Mouse (Mus musculus) heart, embryonic 11.5 days (tissue): ENCODE data around the gene Sumo1. TPM values are rescaled to one million over a fixed set of nuclear protein-coding genes. Genes with fewer than 3 reads are reported as not detected.

Experiments used
- ATAC-seq: fragments of 200-750 bp; cut with Nextera tagmentation; replicated peaks from 2 replicates; pipeline ENCODE4 v1.8.0; 2017; ENCODE audit warnings: moderate library complexity; ENCODE audit not compliant: insufficient number of reproducible peaks, low FRiP score, low TSS enrichment
- H3K27ac ChIP-seq: fragments of 300-500 bp; sonication (generic); 2 replicates; pipeline ENCODE4 v1.5.1; 2014; ENCODE audit warnings: mild to moderate bottlenecking, low read depth, low read length
- H3K27me3 ChIP-seq: fragments of 300-500 bp; sonication (generic); 2 replicates; pipeline ENCODE4 v1.6.1; 2014; ENCODE audit warnings: mild to moderate bottlenecking, low read length, mixed read lengths; ENCODE audit not compliant: control insufficient read depth, insufficient read depth
- H3K36me3 ChIP-seq: fragments of 300-500 bp; sonication (generic); 2 replicates; pipeline ENCODE4 v1.6.1; 2014; ENCODE audit warnings: mild to moderate bottlenecking, low read length, moderate library complexity, mixed read lengths; ENCODE audit not compliant: control insufficient read depth, insufficient read depth
- H3K4me1 ChIP-seq: fragments of 300-500 bp; sonication (generic); 2 replicates; pipeline ENCODE4 v1.6.1; 2014; ENCODE audit warnings: low read length; ENCODE audit not compliant: control insufficient read depth, insufficient read depth
- H3K4me2 ChIP-seq: fragments of 300-500 bp; sonication (generic); 2 replicates; pipeline ENCODE4 v1.6.1; 2014; ENCODE audit warnings: mild to moderate bottlenecking, moderate library complexity
- H3K4me3 ChIP-seq: fragments of 300-500 bp; sonication (generic); 2 replicates; pipeline ENCODE4 v1.5.1; 2014; ENCODE audit warnings: low read depth, low read length
- H3K9ac ChIP-seq: fragments of 300-500 bp; sonication (generic); 2 replicates; pipeline ENCODE4 v1.6.1; 2014; ENCODE audit warnings: mild to moderate bottlenecking, low read depth, low read length, moderate library complexity
- H3K9me3 ChIP-seq: fragments of 300-500 bp; sonication (generic); replicated peaks from 2 replicates; pipeline ENCODE4 v1.6.1; 2016; ENCODE audit warnings: low read length; ENCODE audit not compliant: control insufficient read depth
- WGBS: fragments of 180-500 bp; shearing (Covaris S2); extraction: QIAGEN DNeasy Blood & Tissue Kit; methylation state at CpG from one replicate; pipeline ENCODE4 v1.1.7; 2014; ENCODE audit not compliant: insufficient replicate concordance; 5-methylcytosine and 5-hydroxymethylcytosine counted together
- polyA plus RNA-seq: library from polyadenylated mRNA; unstranded; fragments of >200 nt; fragmentation: Nextera tagmentation; extraction: Ambion mirVana; gene quantifications from 2 replicates; pipeline ENCODE4 v1.2.1, GENCODE M21; 2014

Gene Sumo1
- polyA plus RNA-seq, 1 experiment from 2014 or later: 300 TPM

DNA sequence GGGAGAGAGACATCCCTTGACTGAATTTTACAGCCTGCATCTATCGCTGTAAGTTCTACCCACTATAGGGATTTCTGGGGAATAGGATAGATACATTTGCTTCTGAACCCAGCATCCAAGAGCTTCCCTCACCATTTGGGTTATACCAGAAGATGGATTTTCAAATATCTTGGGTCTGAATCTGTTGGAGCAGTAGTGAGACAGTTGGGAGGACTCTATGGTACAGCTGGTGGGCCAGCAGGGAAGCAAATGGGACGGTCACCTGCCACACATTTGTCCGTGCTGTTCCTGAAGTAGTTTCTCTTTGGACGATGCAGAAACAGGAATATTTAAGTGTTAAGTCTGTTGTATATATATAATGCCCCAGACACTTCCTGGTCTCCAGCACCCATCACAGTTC lies 103.1 kb downstream of the Sumo1 start:
- WGBS: 72% methylated on average over 4 of the region's 4 CpGs
- Histone ChIP-seq H3K4me3 (no peak overlapping the region), H3K4me1 (no peaks in the 10 kb centered on the region), H3K27ac (no peak overlapping the region), H3K27me3 (peaks cover 3% of the 10 kb centered on the region; the same call in 1 of the 2 replicates), H3K9ac (no peak overlapping the region), H3K9me3 (no peaks in the 10 kb centered on the region), H3K4me2 (no peak overlapping the region), H3K36me3 (no peaks in the 10 kb centered on the region)
- ATAC-seq: no peak

DNA sequence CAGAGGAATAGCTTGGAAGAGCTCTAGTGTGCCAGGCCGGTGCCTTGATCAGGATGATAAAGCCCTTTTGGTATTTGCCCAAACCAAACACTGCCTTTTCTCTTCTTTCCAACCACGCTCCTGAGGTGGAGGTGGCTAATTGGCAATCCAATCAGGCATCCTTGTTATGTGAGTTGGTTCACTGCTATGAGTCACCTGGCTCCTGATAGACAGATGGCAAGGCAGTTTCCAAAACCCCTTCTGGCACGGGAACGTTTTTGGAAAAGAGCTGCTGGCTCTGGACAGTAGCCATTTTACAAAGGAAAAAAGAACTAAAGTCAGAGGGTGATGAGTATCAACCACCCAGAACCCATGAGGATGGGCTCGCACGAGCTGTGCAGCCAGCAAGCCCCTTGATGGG lies 103.7 kb downstream of the Sumo1 start:
- no peak for ATAC-seq
- no peak overlapping the region for H3K9ac ChIP-seq
- no peaks in the 10 kb centered on the region for H3K4me1 ChIP-seq
- H3K27me3 ChIP-seq: peaks cover 3% of the 10 kb centered on the region; the same call in 1 of the 2 replicates
- no peak overlapping the region for H3K27ac ChIP-seq
- no peaks in the 10 kb centered on the region for H3K36me3 ChIP-seq
- H3K9me3 ChIP-seq: no peaks in the 10 kb centered on the region
- H3K4me3 ChIP-seq: no peak overlapping the region
- H3K4me2 ChIP-seq: no peak overlapping the region
- 65% methylated on average over 6 of the region's 6 CpGs for WGBS

DNA sequence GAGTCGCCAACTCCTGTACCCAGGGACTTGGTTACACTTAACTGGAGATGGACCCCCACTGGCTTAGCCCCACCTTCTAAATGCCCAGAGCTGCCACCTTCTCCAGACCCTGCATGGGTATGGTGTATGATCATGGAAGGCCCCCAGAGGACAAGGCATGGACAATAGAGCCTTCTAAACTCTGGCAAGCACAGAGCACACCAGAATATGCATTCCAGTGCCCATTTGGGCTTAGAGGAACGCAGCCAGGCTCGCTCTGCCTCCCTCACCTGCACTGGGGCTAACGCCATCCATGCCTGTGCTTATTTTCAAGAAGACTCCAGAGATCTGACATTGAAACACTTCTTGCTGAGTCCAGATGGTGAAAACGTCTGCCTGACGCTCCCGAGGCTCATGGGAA lies 104.4 kb downstream of the Sumo1 start:
- Histone ChIP-seq H3K27me3 (peaks cover 3% of the 10 kb centered on the region; the same call in 1 of the 2 replicates), H3K36me3 (no peaks in the 10 kb centered on the region)
- 73% methylated on average over 7 of the region's 7 CpGs for WGBS

DNA sequence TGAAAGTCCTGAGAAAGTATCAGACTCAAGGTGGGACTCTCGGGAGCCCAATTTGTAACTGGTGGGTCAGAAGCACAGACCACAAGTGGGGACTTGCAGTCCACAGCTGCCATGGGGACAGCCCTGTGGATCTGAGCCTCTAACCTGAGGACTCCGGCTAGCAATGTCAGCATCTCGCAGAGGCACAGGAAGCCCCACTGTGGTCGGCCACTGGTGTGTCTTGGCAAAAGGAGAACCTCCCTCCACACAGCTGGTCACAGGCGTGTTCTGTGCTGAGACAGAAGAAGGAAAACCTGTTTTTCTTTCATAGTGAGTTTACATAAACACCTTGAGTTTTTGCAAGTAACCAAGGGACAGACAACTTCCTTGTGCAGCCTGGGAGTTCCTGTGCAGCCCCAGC lies 104.8 kb downstream of the Sumo1 start:
- WGBS: 79% methylated on average over 5 of the region's 5 CpGs
- Histone ChIP-seq H3K27me3 (peaks cover 3% of the 10 kb centered on the region; the same call in 1 of the 2 replicates), H3K9ac (no peak overlapping the region), H3K9me3 (no peaks in the 10 kb centered on the region), H3K4me3 (no peak overlapping the region), H3K4me2 (no peak overlapping the region), H3K4me1 (no peaks in the 10 kb centered on the region), H3K36me3 (no peaks in the 10 kb centered on the region), H3K27ac (no peak overlapping the region)
- ATAC-seq: no peak

More for the DNA sequence above, 104.4 kb downstream of the Sumo1 start:
- Histone ChIP-seq H3K4me3 (no peak overlapping the region), H3K9me3 (no peaks in the 10 kb centered on the region), H3K27ac (no peak overlapping the region), H3K4me2 (no peak overlapping the region), H3K9ac (no peak overlapping the region), H3K4me1 (no peaks in the 10 kb centered on the region)
- no peak for ATAC-seq

DNA sequence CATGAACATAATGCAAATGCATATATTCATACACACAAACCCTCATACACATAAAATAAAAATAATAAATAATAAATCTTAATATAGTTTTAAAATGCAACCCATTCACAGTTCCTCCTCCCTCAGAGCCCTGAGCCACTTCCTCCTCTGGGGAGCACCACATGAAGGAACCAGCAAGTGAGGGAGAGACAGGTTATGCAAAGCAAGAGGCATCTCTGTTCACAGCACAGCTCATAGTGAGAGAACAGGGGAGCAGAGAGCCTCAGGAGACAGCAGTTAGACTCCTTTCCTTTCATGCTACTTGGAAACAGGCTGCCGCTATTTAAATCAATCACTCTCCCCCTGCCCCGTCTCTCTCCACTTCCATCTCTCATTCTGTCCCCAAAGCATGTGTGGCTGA lies 107.1 kb downstream of the Sumo1 start:
- Histone ChIP-seq H3K9ac (no peak overlapping the region), H3K9me3 (no peaks in the 10 kb centered on the region), H3K4me1 (no peaks in the 10 kb centered on the region), H3K27me3 (peaks cover 3% of the 10 kb centered on the region; the same call in 1 of the 2 replicates), H3K4me3 (no peak overlapping the region), H3K36me3 (no peaks in the 10 kb centered on the region), H3K27ac (no peak overlapping the region), H3K4me2 (no peak overlapping the region)
- no peak for ATAC-seq
- WGBS: 58% methylated on average over 2 of the region's 2 CpGs

DNA sequence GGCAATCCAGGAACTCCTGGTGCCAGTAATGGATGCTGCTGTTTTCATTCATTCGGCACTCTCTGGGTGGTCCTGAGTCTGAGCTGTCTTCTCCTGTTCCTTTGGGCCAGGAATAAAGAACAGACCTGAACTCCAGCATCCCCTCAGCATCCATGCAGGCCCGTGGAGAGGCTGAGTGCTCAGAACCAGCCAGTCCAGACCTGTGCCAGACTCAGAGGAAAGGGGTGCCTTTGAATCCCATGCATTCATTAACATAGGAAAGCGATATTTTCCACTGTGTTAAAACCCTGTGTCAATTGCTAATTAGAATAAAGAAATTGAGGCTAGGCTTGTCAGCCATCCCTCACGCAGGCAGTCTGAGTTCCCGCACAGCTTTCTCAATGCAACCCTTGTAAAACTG lies 116.9 kb downstream of the Sumo1 start:
- H3K27me3 ChIP-seq: no peaks in the 10 kb centered on the region; the same call in none of the 2 replicates
- WGBS: 61% methylated on average over 5 of the region's 5 CpGs
- ATAC-seq: no peak
- H3K9me3 ChIP-seq: no peaks in the 10 kb centered on the region
- H3K9ac ChIP-seq: no peak overlapping the region
- no peaks in the 10 kb centered on the region for H3K36me3 ChIP-seq
- no peak overlapping the region for H3K4me2 ChIP-seq
- no peak overlapping the region for H3K27ac ChIP-seq
- H3K4me1 ChIP-seq: no peaks in the 10 kb centered on the region
- no peak overlapping the region for H3K4me3 ChIP-seq

DNA sequence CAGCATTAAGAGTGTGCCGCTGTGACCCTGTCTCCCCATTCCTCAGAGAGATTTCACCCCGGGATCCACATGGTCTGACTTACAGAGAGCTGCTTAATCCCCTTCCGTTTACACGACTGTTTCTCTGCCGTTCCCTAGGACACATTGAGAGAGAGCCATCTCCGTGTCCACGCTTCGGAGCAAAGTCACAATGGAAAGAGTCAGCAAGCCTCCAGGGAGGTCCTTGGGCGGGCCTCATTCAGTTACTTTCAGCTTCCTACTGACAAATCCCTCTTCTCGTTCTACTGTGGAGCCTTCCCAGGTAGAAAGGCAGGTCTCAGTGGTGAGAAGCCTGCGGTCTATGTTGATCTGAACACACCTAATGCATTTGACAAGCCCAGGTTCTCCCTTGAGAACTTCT lies 119.6 kb downstream of the Sumo1 start:
- Histone ChIP-seq H3K9me3 (no peaks in the 10 kb centered on the region), H3K27me3 (no peaks in the 10 kb centered on the region; the same call in none of the 2 replicates), H3K4me3 (no peak overlapping the region), H3K36me3 (no peaks in the 10 kb centered on the region), H3K9ac (no peak overlapping the region), H3K27ac (no peak overlapping the region), H3K4me2 (no peak overlapping the region), H3K4me1 (no peaks in the 10 kb centered on the region)
- WGBS: 64% methylated on average over 11 of the region's 11 CpGs
- no peak for ATAC-seq

DNA sequence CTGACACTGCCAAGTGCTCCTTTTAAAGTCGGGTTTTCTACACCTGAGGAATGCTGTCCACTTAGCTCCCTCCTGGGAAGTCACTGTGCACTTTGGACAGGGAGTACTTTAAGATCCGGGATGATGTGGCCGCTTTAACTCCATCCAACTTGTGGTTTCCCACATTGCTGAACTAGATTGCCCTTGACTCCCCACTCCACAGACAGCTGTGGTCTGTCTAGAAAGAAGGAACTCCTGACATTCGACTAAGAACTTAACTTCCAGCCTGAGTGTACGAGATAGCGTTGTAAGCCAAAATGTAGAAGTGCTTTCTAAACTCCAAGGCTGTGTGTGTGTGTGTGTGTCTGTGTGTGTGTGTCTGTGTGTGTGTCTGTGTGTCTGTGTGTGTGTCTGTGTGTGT lies 120.4 kb downstream of the Sumo1 start:
- Histone ChIP-seq H3K9ac (no peak overlapping the region), H3K4me3 (no peak overlapping the region), H3K4me2 (no peak overlapping the region), H3K27me3 (no peaks in the 10 kb centered on the region; the same call in none of the 2 replicates), H3K9me3 (no peaks in the 10 kb centered on the region), H3K27ac (no peak overlapping the region), H3K4me1 (no peaks in the 10 kb centered on the region), H3K36me3 (no peaks in the 10 kb centered on the region)
- WGBS: 45% methylated on average over 6 of the region's 6 CpGs
- ATAC-seq: no peak

DNA sequence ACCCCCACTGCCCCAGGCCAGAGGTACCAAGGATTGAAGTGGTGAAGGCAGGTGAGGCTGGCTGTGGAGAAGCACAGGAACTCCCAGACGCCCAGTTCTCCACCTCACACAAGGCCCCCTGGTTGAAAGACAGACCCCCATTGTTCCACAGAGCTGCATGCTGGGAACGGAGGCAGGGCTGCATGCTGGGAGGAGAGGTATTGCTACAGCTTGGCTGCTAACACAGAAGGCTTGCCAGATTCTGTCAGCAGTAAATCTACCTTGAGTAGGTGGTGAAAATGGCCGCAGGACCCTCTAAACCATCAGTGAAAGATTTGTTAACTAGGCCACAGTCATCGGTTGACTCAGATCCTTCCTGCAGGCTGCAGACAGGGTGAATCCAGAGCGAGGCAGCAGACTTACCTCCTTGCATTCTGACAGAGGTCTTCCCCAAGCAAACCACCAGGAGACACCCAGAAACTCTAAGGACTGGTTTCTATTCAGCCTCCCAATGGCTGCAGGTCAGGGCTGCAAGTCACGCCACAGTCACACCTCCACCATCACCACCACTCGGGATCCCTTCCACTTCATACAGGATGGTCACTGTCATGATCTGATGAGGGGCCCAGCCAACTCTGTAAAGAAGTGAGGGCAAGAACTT lies 121.5 kb downstream of the Sumo1 start:
- ATAC-seq: no peak
- Histone ChIP-seq H3K4me2 (no peak overlapping the region), H3K27me3 (no peaks in the 10 kb centered on the region; the same call in none of the 2 replicates), H3K9ac (no peak overlapping the region), H3K36me3 (no peaks in the 10 kb centered on the region), H3K4me3 (no peak overlapping the region), H3K4me1 (no peaks in the 10 kb centered on the region), H3K9me3 (no peaks in the 10 kb centered on the region), H3K27ac (no peak overlapping the region)
- 64% methylated on average over 7 of the region's 7 CpGs for WGBS
